ENCODE assay signal across 21 mouse cellular contexts in the genomic region with DNA sequence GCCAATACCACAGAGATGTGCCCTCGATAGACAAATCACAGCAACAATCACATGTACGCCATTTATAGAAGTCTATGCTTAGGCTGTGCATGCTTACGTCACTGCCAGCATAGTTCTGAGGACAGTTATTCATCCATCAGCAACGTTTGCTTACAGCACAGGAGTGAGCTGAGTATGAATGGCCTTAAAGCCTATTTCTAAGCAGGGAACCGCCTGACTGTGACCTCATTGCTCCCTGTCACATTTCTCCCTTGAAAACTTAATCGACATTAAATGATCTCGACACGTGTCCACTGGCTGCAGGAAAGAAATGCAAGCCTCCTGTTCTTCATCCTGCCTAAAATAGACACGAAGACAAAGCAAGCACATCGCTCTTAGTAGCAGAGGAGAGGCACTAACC. TPM values are rescaled to one million over a fixed set of nuclear protein-coding genes. Genes with fewer than 3 reads are reported as not detected.
DNase-seq lines count a peak whose midpoint lies in the region; ATAC-seq lines count a peak whose summit lies in the region.
"Had no signal": no experiment of that assay in that cellular context is flagged by ENCODE, and none has a peak within 500 bp of the region (broad histone marks: within the 10 kb centered on the region; RNA-seq: fewer than 3 reads in every experiment).

No protein-coding gene starts in this region.

- peak overlapping the region; percentile 62 for H3K27ac ChIP-seq in heart, embryonic 16.5 days (ENCODE audit: low read length)
- no peak overlapping the region for H3K27ac ChIP-seq in lung, embryonic 16.5 days (ENCODE audit: low read length)
- H3K27ac ChIP-seq in midbrain, embryonic 15.5 days: no peak overlapping the region
- H3K27ac ChIP-seq: hindbrain, embryonic 14.5 days had no signal

- H3K4me3 ChIP-seq in heart, embryonic 16.5 days (ENCODE audit: low read length): 0 out of 2 replicates have a peak overlapping the region, but pooled peaks have one; percentile 10
- no peak overlapping the region for H3K4me3 ChIP-seq in lung, embryonic 16.5 days (ENCODE audit: low read length)
- no peak overlapping the region for H3K4me3 ChIP-seq in midbrain, embryonic 15.5 days
- H3K4me3 ChIP-seq: megakaryocyte, embryonic 14.5 days had no signal

- peak overlapping the region; percentile 51 for H3K4me2 ChIP-seq in heart, embryonic 16.5 days (ENCODE audit: low read depth, low read length)
- no peak overlapping the region for H3K4me2 ChIP-seq in lung, embryonic 16.5 days (ENCODE audit: low read depth, low read length)
- no peak overlapping the region for H3K4me2 ChIP-seq in midbrain, embryonic 15.5 days
- H3K4me2 ChIP-seq: hindbrain, embryonic 14.5 days; lung, embryonic 14.5 days had no signal

- ATAC-seq in frontal cortex, adult (ENCODE audit: low TSS enrichment): peak; percentile 50
- ATAC-seq in heart, embryonic 16.5 days (replicated peaks; ENCODE audit: extremely low read depth, insufficient read depth, low FRiP score): peak; percentile 58; the same call in 1 of the 2 replicates
- ATAC-seq in lung, embryonic 16.5 days (ENCODE audit: low read depth): 0 out of 2 replicates have a peak, but pooled peaks have one; percentile 42
- no peak for ATAC-seq in midbrain, embryonic 15.5 days (replicated peaks)
- ATAC-seq: activated CD4-positive, CD25-positive, alpha-beta regulatory T cell, adult 4 months; forebrain, postnatal 0 days had no signal

- peaks cover 25% of the 10 kb centered on the region for H3K4me1 ChIP-seq in heart, embryonic 16.5 days (ENCODE audit: control insufficient read depth, insufficient read depth, low read length)
- H3K4me1 ChIP-seq in lung, embryonic 16.5 days (replicated peaks; ENCODE audit: control insufficient read depth, insufficient read depth, low read length): peaks cover 9% of the 10 kb centered on the region
- no peaks in the 10 kb centered on the region for H3K4me1 ChIP-seq in midbrain, embryonic 15.5 days
- H3K4me1 ChIP-seq: megakaryocyte, embryonic 14.5 days had no signal

- H3K9ac ChIP-seq in heart, embryonic 16.5 days (ENCODE audit: low read length): no peak overlapping the region
- H3K9ac ChIP-seq in lung, embryonic 16.5 days (ENCODE audit: low read length): no peak overlapping the region
- H3K9ac ChIP-seq in midbrain, embryonic 15.5 days: no peak overlapping the region
- H3K9ac ChIP-seq: forebrain, postnatal 0 days; hindbrain, embryonic 14.5 days; lung, embryonic 14.5 days had no signal

- H3K27me3 ChIP-seq in heart, embryonic 16.5 days (ENCODE audit: control insufficient read depth, insufficient read depth, low read length): no peaks in the 10 kb centered on the region
- no peaks in the 10 kb centered on the region for H3K27me3 ChIP-seq in lung, embryonic 16.5 days (ENCODE audit: control insufficient read depth, insufficient read depth, low read depth, low read length)
- no peaks in the 10 kb centered on the region for H3K27me3 ChIP-seq in midbrain, embryonic 15.5 days (replicated peaks)
- H3K27me3 ChIP-seq: CH12.LX; megakaryocyte, embryonic 14.5 days had no signal

- H3K36me3 ChIP-seq in heart, embryonic 16.5 days (ENCODE audit: control insufficient read depth, insufficient read depth): no peaks in the 10 kb centered on the region
- no peaks in the 10 kb centered on the region for H3K36me3 ChIP-seq in lung, embryonic 16.5 days (ENCODE audit: control insufficient read depth, insufficient read depth, low read length)
- no peaks in the 10 kb centered on the region for H3K36me3 ChIP-seq in midbrain, embryonic 15.5 days (replicated peaks)

- WGBS in heart, embryonic 16.5 days: 30% methylated on average over 10 of the region's 10 CpGs
- 48% methylated on average over 10 of the region's 10 CpGs for WGBS in lung, embryonic 16.5 days
- 68% methylated on average over 10 of the region's 10 CpGs for WGBS in midbrain, embryonic 15.5 days

- peaks cover 9% of the 10 kb centered on the region for H3K9me3 ChIP-seq in heart, embryonic 16.5 days (replicated peaks; ENCODE audit: control insufficient read depth, low read length)
- H3K9me3 ChIP-seq in lung, embryonic 16.5 days (ENCODE audit: control insufficient read depth, low read length): peaks cover 4% of the 10 kb centered on the region; the same call in 1 of the 2 replicates
- no peaks in the 10 kb centered on the region for H3K9me3 ChIP-seq in midbrain, embryonic 15.5 days

- DNase-seq in frontal cortex, postnatal 36 days (ENCODE audit: low spot score in 2 of 2): no peak
- DNase-seq in heart, adult 11 months: no peak
- no peak for DNase-seq in lung, postnatal 36 days
- DNase-seq in spleen, postnatal 14 days (ENCODE audit: low spot score in 2 of 2): no peak
- DNase-seq: cerebellum, postnatal 14 days; forebrain, postnatal 0 days; gastrocnemius, postnatal 25 days; kidney, adult 8-10 months; lung, embryonic 14.5 days; right cerebral cortex, adult 18-20 months; spleen, adult 18-20 months; thymus, postnatal 36 days had no signal

RNA-seq across cellular contexts. Expression of a gene that starts 5.5 kb away (rescaled TPM):
- polyA plus RNA-seq in heart, embryonic 16.5 days (2015; fragmentation: Nextera tagmentation; extraction: Ambion mirVana): 0.10 and 0.12 TPM in 2 replicates
- polyA plus RNA-seq in lung, embryonic 16.5 days (2015; fragmentation: Nextera tagmentation; extraction: Ambion mirVana): 0.06 and 0.21 TPM in 2 replicates
- 0.04 TPM in 1 of 2 replicates, not detected in the other for polyA plus RNA-seq in midbrain, embryonic 15.5 days (2015; fragmentation: Nextera tagmentation; extraction: Ambion mirVana)
- polyA plus RNA-seq: activated CD4-positive, CD25-positive, alpha-beta regulatory T cell, adult 4 months; liver, adult 2 months had no signal
